Mouse (Mus musculus) liver, postnatal 0 days (tissue): ENCODE measurements around the gene Nav2.

ENCODE experiments used
- CTCF ChIP-seq: sonication (generic); IDR thresholded peaks from 2 replicates; pipeline ENCODE4 v1.5.1; 2016; ENCODE audit warnings: antibody characterized with exemption, low read depth
- EP300 ChIP-seq: IDR thresholded peaks from 2 replicates; pipeline ENCODE4 v1.6.1; 2016; ENCODE audit warnings: antibody characterized with exemption, low read depth, mild to moderate bottlenecking

DNA sequence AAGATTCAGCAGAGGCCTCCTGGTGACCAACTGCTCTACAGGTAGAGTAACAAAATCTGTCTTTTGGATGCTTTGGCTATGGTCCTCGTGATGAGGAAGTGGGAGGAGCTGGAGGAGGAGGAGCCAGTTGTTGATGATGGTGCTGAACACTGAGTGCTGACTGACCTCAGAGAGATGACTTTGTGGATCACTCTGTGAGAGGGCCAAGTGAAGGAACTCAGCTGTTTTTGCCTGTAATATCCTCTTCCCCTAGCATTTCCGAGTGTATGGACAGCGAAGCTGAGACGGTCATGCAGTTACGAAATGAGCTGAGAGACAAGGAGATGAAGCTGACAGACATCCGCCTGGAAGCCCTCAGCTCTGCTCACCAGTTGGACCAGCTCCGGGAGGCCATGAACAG is 674.0 kb downstream of the Nav2 start:
- no peak for TF ChIP-seq CTCF
- no peak for TF ChIP-seq EP300
